ENCODE assay signal across 10 mouse cellular contexts in genomic region chr1:171355812-171356340, GRCm38 (mm10). TPM values are rescaled to one million over a fixed set of nuclear protein-coding genes. Genes with fewer than 3 reads are reported as not detected.
A peak's percentile ranks its signal among the peaks of the same experiment; 100 is the strongest.
DNase-seq lines count a peak whose midpoint lies in the region; ATAC-seq and TF ChIP-seq lines count a peak whose summit lies in the region.
"Had no signal": no experiment of that assay in that cellular context is flagged by ENCODE, and none has a peak within 500 bp of the region (broad histone marks: within the 10 kb centered on the region; RNA-seq: fewer than 3 reads in every experiment).

No protein-coding gene starts in this region.

- H3K4me1 ChIP-seq in kidney, adult 2 months (ENCODE audit: control insufficient read depth, insufficient read depth, low read length): no peaks in the 10 kb centered on the region; the same call in 1 of the 2 replicates
- no peaks in the 10 kb centered on the region for H3K4me1 ChIP-seq in kidney, embryonic 14.5 days (ENCODE audit: control insufficient read depth, insufficient read depth, low read length)
- no peaks in the 10 kb centered on the region for H3K4me1 ChIP-seq in ES-Bruce4 (ENCODE audit: control insufficient read depth, insufficient read depth, low read length)
- peaks cover 6% of the 10 kb centered on the region; the same call in 1 of the 2 replicates for H3K4me1 ChIP-seq in liver, postnatal 0 days (ENCODE audit: insufficient read depth)

- no peaks in the 10 kb centered on the region for H3K36me3 ChIP-seq in kidney, adult 2 months (ENCODE audit: control insufficient read depth, insufficient read depth, low read length)
- peaks cover 23% of the 10 kb centered on the region for H3K36me3 ChIP-seq in kidney, embryonic 14.5 days (ENCODE audit: control insufficient read depth, insufficient read depth, low read length)
- peaks cover 21% of the 10 kb centered on the region for H3K36me3 ChIP-seq in ES-Bruce4 (ENCODE audit: control insufficient read depth, insufficient read depth, low read length, poor library complexity, severe bottlenecking)
- H3K36me3 ChIP-seq in liver, postnatal 0 days (replicated peaks; ENCODE audit: insufficient read depth, low read length): peaks cover 22% of the 10 kb centered on the region

- H3K27ac ChIP-seq in kidney, adult 2 months (ENCODE audit: insufficient read depth, low read depth, low read length): no peak overlapping the region
- H3K27ac ChIP-seq in kidney, embryonic 14.5 days (ENCODE audit: low read depth, low read length): no peak overlapping the region
- no peak overlapping the region for H3K27ac ChIP-seq in ES-Bruce4 (ENCODE audit: insufficient read depth, low read length)
- H3K27ac ChIP-seq in liver, postnatal 0 days (ENCODE audit: low read depth): no peak overlapping the region

- no peak for TF ChIP-seq EP300 in ES-Bruce4 (IDR thresholded peaks at IDR 0.05; ENCODE audit: insufficient read depth, low read depth, low read length)
- no peak for TF ChIP-seq EP300 in liver, postnatal 0 days (IDR thresholded peaks at IDR 0.05; ENCODE audit: low read depth)

- ATAC-seq in kidney, embryonic 14.5 days (ENCODE audit: low FRiP score, low TSS enrichment): no peak
- no peak for ATAC-seq in liver, postnatal 0 days
- ATAC-seq: forebrain, embryonic 16.5 days had no signal

- H3K9me3 ChIP-seq in kidney, embryonic 14.5 days (ENCODE audit: control insufficient read depth, low read length): peaks cover 2% of the 10 kb centered on the region; the same call in 1 of the 2 replicates
- no peaks in the 10 kb centered on the region for H3K9me3 ChIP-seq in ES-Bruce4 (replicated peaks; ENCODE audit: control insufficient read depth, insufficient read depth, low read length, poor library complexity, severe bottlenecking)
- H3K9me3 ChIP-seq in liver, postnatal 0 days (ENCODE audit: low read length): no peaks in the 10 kb centered on the region

- no peak overlapping the region for H3K4me3 ChIP-seq in kidney, adult 2 months (ENCODE audit: insufficient read depth, low read depth, low read length)
- H3K4me3 ChIP-seq in kidney, embryonic 14.5 days (ENCODE audit: low read length): no peak overlapping the region
- H3K4me3 ChIP-seq in ES-Bruce4 (ENCODE audit: low read depth, low read length): no peak overlapping the region
- no peak overlapping the region for H3K4me3 ChIP-seq in liver, postnatal 0 days (ENCODE audit: low read depth, low read length)

- H3K27me3 ChIP-seq in kidney, adult 2 months (replicated peaks; ENCODE audit: control insufficient read depth, insufficient read depth, low read length): no peaks in the 10 kb centered on the region
- no peaks in the 10 kb centered on the region for H3K27me3 ChIP-seq in kidney, embryonic 14.5 days (ENCODE audit: control insufficient read depth, insufficient read depth, low read length)
- H3K27me3 ChIP-seq in ES-Bruce4 (ENCODE audit: control insufficient read depth, insufficient read depth, low read length, poor library complexity, severe bottlenecking): no peaks in the 10 kb centered on the region
- H3K27me3 ChIP-seq in liver, postnatal 0 days (ENCODE audit: insufficient read depth, low read length): no peaks in the 10 kb centered on the region

- DNase-seq in kidney, adult 2 months: peak; percentile 33
- DNase-seq in A20 (ENCODE audit: low read depth, low spot score): peak; percentile 51
- DNase-seq in liver, postnatal 0 days: peak; percentile 67
- DNase-seq in gastrocnemius, adult 18-20 months (ENCODE audit: low spot score): no peak
- DNase-seq in urinary bladder, postnatal 25 days (ENCODE audit: low spot score): no peak
- DNase-seq in left cerebral cortex, adult 9 months (ENCODE audit: low spot score in 2 of 2): no peak
- DNase-seq: kidney, adult 9 months had no signal

- H3K4me2 ChIP-seq in kidney, embryonic 14.5 days (replicated peaks; ENCODE audit: low read depth, low read length): no peak overlapping the region
- no peak overlapping the region for H3K4me2 ChIP-seq in liver, postnatal 0 days (ENCODE audit: low read depth, low read length)

- peak; percentile 66 for TF ChIP-seq CTCF in kidney, adult 2 months (conservative IDR thresholded peaks at IDR 0.05; ENCODE audit: insufficient read depth, insufficient read length, low read depth, low read length)
- TF ChIP-seq CTCF in ES-Bruce4 (IDR thresholded peaks at IDR 0.05; ENCODE audit: low read depth, low read length): peak; percentile 64
- TF ChIP-seq CTCF in liver, postnatal 0 days (IDR thresholded peaks at IDR 0.05; ENCODE audit: low read depth): peak; percentile 78

- 75% methylated on average over 5 of the region's 5 CpGs for WGBS in kidney, adult 2 months
- WGBS in kidney, embryonic 14.5 days: 79% methylated on average over 5 of the region's 5 CpGs
- 77% methylated on average over 5 of the region's 5 CpGs for WGBS in liver, postnatal 0 days (ENCODE audit: insufficient replicate concordance)

- no peak overlapping the region for H3K9ac ChIP-seq in kidney, embryonic 14.5 days (ENCODE audit: low read depth, low read length)
- no peak overlapping the region for H3K9ac ChIP-seq in ES-Bruce4 (ENCODE audit: low read depth, poor library complexity, severe bottlenecking)
- no peak overlapping the region for H3K9ac ChIP-seq in liver, postnatal 0 days (replicated peaks)

- no peak for TF ChIP-seq POLR2A in kidney, adult 2 months (IDR thresholded peaks at IDR 0.05; ENCODE audit: low read depth, low read length)
- TF ChIP-seq POLR2A in ES-Bruce4 (IDR thresholded peaks at IDR 0.05; ENCODE audit: insufficient read depth, low read length): no peak

RNA-seq across cellular contexts. Expression of gene Klhdc9, which starts 4.7 kb away (rescaled TPM):
- polyA plus RNA-seq in kidney, adult 2 months (2012; rRNA removed): 6.9 and 7.1 TPM in 2 replicates
- 2.2 and 2.4 TPM in 2 replicates for polyA plus RNA-seq in kidney, embryonic 14.5 days (2014; fragmentation: Nextera tagmentation; extraction: Ambion mirVana)
- 0.52 and 0.73 TPM in 2 replicates for polyA plus RNA-seq in ES-Bruce4 (2011; ENCODE audit: insufficient read depth, insufficient read length, low read depth, missing spikeins)
- polyA plus RNA-seq in liver, postnatal 0 days (2015; fragmentation: Nextera tagmentation; extraction: Ambion mirVana): 0.59 and 0.60 TPM in 2 replicates
- total RNA-seq in gastrocnemius, adult 18-20 months (2021): not detected

RNA-seq across cellular contexts. Expression of gene Pfdn2, which starts 10.4 kb away (rescaled TPM):
- polyA plus RNA-seq in kidney, adult 2 months (2012; rRNA removed): 17.1 and 37.0 TPM in 2 replicates
- 53.7 and 103 TPM in 2 replicates for polyA plus RNA-seq in kidney, embryonic 14.5 days (2014; fragmentation: Nextera tagmentation; extraction: Ambion mirVana)
- polyA plus RNA-seq in ES-Bruce4 (2011; ENCODE audit: insufficient read depth, insufficient read length, low read depth, missing spikeins): 177 and 182 TPM in 2 replicates
- polyA plus RNA-seq in liver, postnatal 0 days (2015; fragmentation: Nextera tagmentation; extraction: Ambion mirVana): 46.2 and 47.7 TPM in 2 replicates
- 100 to 1,000 TPM; 110 to 128 TPM for total RNA-seq in gastrocnemius, adult 18-20 months (2021)

RNA-seq across cellular contexts. Expression of gene Nit1, which starts 10.4 kb away (rescaled TPM):
- polyA plus RNA-seq in kidney, adult 2 months (2012; rRNA removed): 207 and 209 TPM in 2 replicates
- polyA plus RNA-seq in kidney, embryonic 14.5 days (2014; fragmentation: Nextera tagmentation; extraction: Ambion mirVana): 33.7 and 34.5 TPM in 2 replicates
- polyA plus RNA-seq in ES-Bruce4 (2011; ENCODE audit: insufficient read depth, insufficient read length, low read depth, missing spikeins): 42.9 and 52.0 TPM in 2 replicates
- 73.4 and 74.6 TPM in 2 replicates for polyA plus RNA-seq in liver, postnatal 0 days (2015; fragmentation: Nextera tagmentation; extraction: Ambion mirVana)
- total RNA-seq in gastrocnemius, adult 18-20 months (2021): 10 to 100 TPM; 26.0 to 28.9 TPM

RNA-seq across cellular contexts. Expression of gene Nectin4, which starts 14.0 kb away (rescaled TPM):
- 2.3 TPM in 2 replicates for polyA plus RNA-seq in kidney, adult 2 months (2012; rRNA removed)
- polyA plus RNA-seq in kidney, embryonic 14.5 days (2014; fragmentation: Nextera tagmentation; extraction: Ambion mirVana): 1.0 and 2.6 TPM in 2 replicates
- 4.3 and 4.6 TPM in 2 replicates for polyA plus RNA-seq in ES-Bruce4 (2011; ENCODE audit: insufficient read depth, insufficient read length, low read depth, missing spikeins)
- polyA plus RNA-seq in liver, postnatal 0 days (2015; fragmentation: Nextera tagmentation; extraction: Ambion mirVana): 0.15 and 0.22 TPM in 2 replicates
- not detected for total RNA-seq in gastrocnemius, adult 18-20 months (2021)

RNA-seq across cellular contexts. Expression of gene Dedd, which starts 26.9 kb away (rescaled TPM):
- 46.7 and 48.6 TPM in 2 replicates for polyA plus RNA-seq in kidney, adult 2 months (2012; rRNA removed)
- polyA plus RNA-seq in kidney, embryonic 14.5 days (2014; fragmentation: Nextera tagmentation; extraction: Ambion mirVana): 38.8 and 47.1 TPM in 2 replicates
- polyA plus RNA-seq in ES-Bruce4 (2011; ENCODE audit: insufficient read depth, insufficient read length, low read depth, missing spikeins): 45.2 and 49.8 TPM in 2 replicates
- polyA plus RNA-seq in liver, postnatal 0 days (2015; fragmentation: Nextera tagmentation; extraction: Ambion mirVana): 16.4 and 17.7 TPM in 2 replicates
- total RNA-seq in gastrocnemius, adult 18-20 months (2021): 10 to 100 TPM; 28.1 to 35.8 TPM

Comparison
In these comparisons a context has a peak if more than half of its experiments do, and no peak if none do; other contexts are left out.
1. DNase-seq: peak in kidney, adult 2 months (single experiment), A20 (single experiment) and liver, postnatal 0 days (single experiment); none in gastrocnemius, adult 18-20 months (single experiment), urinary bladder, postnatal 25 days (single experiment) and left cerebral cortex, adult 9 months (0 of 2).
2. Peak in every context shown above with its lines, with median percentiles within 50 percentile points of each other: CTCF ChIP-seq.